Mouse (Mus musculus) megakaryocyte, embryonic 14.5 days (primary cell): ENCODE data around the gene Slc31a1. TPM values are rescaled to one million over a fixed set of nuclear protein-coding genes. Genes with fewer than 3 reads are reported as not detected.

Experiments
- H3K27me3 ChIP-seq: replicated peaks from 2 replicates; pipeline ENCODE3; 2012; ENCODE audit warnings: inconsistent platforms
- H3K36me3 ChIP-seq: replicated peaks from 2 replicates; pipeline ENCODE3; 2012; ENCODE audit warnings: low read length, inconsistent platforms, mixed read lengths
- H3K4me1 ChIP-seq: 2 replicates; pipeline ENCODE4 v1.6.1; 2012; ENCODE audit warnings: inconsistent platforms
- H3K4me3 ChIP-seq: replicated peaks from 2 replicates; pipeline ENCODE3; 2012; ENCODE audit warnings: moderate library complexity, mild to moderate bottlenecking, inconsistent platforms
- H3K9me3 ChIP-seq: 2 replicates; pipeline ENCODE4 v1.6.1; 2012; ENCODE audit warnings: inconsistent platforms
- FLI1 ChIP-seq: IDR thresholded peaks from 2 replicates; pipeline ENCODE4 v1.6.1; 2012; ENCODE audit warnings: low read length, inconsistent platforms, mixed read lengths
- GATA1 ChIP-seq: IDR thresholded peaks from 3 replicates; pipeline ENCODE4 v1.6.1; 2012; ENCODE audit warnings: mixed read lengths, low read length, inconsistent platforms, borderline replicate concordance
- polyA plus RNA-seq: library from polyadenylated mRNA; stranded (reverse); fragments of >175 nt; gene quantifications from 2 replicates; pipeline ENCODE4 v1.2.3, GENCODE M21; 2012; ENCODE audit warnings: low replicate concordance; ENCODE audit not compliant: insufficient read depth

The Slc31a1 gene
- polyA plus RNA-seq, 1 experiment: 2.0 TPM

DNA sequence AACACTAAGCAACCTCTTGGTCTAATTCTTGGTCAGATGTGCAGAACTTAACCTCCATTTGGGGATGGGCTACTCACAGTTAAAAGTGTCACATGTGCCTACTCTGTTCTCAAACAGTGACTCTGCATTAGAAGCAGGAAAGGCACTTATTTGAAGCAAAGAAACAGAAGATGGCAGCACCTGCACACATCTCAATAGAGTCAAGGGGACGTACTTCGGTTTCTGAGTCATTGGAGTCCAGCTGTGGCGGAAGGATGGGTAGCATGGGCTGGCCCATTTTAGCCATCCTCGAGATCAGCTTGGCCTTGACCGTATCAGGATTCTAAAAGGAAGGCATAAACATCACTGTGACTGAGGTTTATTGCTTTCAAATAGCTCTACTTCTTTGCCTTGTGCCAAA, 28.6 kb upstream of the Slc31a1 start:
- Histone ChIP-seq H3K4me1 (peaks cover 43% of the 10 kb centered on the region), H3K27me3 (no peaks in the 10 kb centered on the region), H3K9me3 (no peaks in the 10 kb centered on the region), H3K36me3 (peaks cover 90% of the 10 kb centered on the region), H3K4me3 (no peak overlapping the region)
- TF ChIP-seq GATA1 (no peak), FLI1 (no peak)

DNA sequence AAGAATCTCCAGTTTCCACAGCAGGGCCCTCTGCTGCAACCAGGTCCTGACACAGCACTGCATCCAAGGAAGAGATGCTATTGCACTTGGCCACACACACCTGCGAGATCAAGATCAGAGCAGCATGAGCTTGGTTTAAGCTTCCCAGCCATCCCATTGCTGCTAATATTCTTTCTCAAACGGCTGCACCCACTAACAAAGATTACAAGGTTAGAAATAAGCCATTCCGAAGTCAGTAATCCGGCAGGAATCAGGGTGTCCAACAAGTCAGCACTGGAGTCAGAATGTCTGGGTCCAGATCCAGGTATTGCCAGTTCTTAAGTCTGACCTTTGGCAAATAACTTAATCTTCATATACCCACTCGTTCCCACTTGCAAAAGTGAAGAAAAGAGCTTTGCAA, 22.0 kb upstream of the Slc31a1 start:
- Histone ChIP-seq H3K36me3 (peaks cover 95% of the 10 kb centered on the region), H3K4me3 (no peak overlapping the region), H3K27me3 (no peaks in the 10 kb centered on the region), H3K9me3 (no peaks in the 10 kb centered on the region), H3K4me1 (0 out of 2 replicates have a peak, but pooled peaks cover 3% of the 10 kb centered on the region)
- TF ChIP-seq FLI1 (no peak), GATA1 (no peak)

DNA sequence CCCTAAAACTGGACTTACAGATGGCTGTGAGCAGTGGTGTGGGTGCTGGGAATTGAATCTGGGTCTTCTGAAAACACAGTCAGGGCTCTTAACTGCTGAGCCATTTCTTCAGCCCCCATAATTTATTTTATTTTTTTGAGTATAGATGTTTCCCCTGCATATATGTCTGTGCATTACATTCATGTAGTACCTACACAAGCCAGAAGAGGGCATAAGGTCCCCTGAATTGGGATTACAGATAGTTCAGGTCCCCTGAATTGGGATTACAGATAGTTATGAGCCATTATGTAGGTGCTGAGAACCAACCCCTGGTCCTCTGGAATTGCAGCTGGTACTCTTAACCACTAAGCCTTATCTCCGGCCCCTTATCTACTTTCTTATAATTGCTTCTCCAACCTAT, 16.5 kb upstream of the Slc31a1 start:
- no peaks in the 10 kb centered on the region for H3K27me3 ChIP-seq
- H3K4me3 ChIP-seq: no peak overlapping the region
- TF ChIP-seq FLI1 (no peak), GATA1 (no peak)
- H3K36me3 ChIP-seq: peaks cover 93% of the 10 kb centered on the region
- H3K9me3 ChIP-seq: no peaks in the 10 kb centered on the region
- peaks cover 29% of the 10 kb centered on the region for H3K4me1 ChIP-seq

DNA sequence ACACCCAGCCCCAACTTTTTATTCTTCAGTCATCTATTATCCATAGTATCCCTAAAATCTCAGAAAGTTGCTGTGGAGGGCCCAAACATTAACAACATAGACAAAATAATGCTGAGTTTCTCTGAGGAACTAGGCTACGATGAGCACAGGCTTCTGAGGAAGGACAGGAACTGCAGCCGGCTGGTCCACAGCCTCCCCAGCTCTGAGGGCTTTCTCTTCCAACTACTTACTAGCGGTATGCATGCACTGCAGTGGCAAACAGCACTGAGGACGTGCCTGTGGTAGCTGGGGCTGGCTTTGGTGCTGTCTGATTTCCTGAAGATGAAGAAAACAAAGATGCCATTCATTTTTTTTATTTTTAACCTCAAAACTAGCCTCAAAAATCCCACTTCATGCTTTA, 14.7 kb upstream of the Slc31a1 start:
- Histone ChIP-seq H3K36me3 (peaks cover 91% of the 10 kb centered on the region), H3K4me3 (no peak overlapping the region), H3K9me3 (no peaks in the 10 kb centered on the region), H3K27me3 (no peaks in the 10 kb centered on the region), H3K4me1 (peaks cover 32% of the 10 kb centered on the region)
- TF ChIP-seq FLI1: no peak
- no peak for TF ChIP-seq GATA1

DNA sequence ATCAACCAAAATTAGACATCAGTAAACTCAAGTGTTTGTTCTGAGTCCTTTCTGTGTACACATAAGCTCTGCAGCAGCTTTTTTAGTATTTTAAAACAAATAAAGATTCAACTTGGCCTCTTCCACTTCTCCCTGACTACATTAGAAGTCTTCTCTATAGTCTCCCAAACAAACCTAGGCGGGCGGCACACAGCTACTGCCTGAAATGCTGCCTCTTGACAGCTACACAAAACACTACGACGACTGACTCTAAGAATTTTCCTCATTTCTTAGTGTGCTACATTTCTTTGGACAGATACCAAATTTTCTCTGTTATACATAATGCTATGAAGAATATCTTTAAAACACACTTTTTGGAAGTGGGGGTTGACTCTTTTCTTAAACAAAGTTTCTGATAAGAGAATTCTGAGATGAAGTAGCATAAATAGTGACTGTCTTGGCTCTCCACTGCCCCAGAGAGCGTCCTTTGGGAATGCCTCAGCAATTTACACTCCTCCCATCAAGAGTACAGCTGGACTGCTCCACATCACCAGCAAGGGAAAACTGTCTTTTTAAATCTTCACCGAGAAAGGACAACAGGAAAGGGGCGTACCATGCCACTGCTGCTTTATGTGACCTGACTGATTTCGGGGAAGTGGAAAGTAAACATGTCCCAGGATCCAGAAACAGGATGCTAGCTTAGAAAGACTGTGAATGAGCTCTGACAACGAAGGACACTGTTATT, 12.8 kb upstream of the Slc31a1 start:
- TF ChIP-seq FLI1: no peak
- TF ChIP-seq GATA1: no peak
- H3K4me3 ChIP-seq: no peak overlapping the region

DNA sequence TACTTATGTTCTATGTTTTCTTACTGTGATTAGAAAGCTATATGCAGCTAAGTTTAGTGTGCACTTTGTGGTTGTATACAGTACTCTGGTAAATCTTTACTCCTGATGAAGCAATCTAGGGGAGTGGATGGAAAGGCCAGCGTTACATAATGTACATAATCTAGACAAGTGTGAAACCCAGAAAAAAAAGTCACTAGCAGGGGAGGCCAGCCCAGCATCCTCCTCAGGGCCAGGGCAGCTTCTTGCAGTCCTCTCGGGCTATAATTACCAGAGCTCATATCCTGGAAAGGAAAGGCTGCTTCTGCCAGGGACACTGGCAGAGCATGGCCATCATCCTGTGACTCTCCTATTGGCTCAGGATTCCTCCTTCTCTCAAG, 12.2 kb upstream of the Slc31a1 start:
- Histone ChIP-seq H3K27me3 (no peaks in the 10 kb centered on the region), H3K9me3 (no peaks in the 10 kb centered on the region), H3K4me3 (no peak overlapping the region), H3K36me3 (peaks cover 89% of the 10 kb centered on the region), H3K4me1 (peaks cover 39% of the 10 kb centered on the region)
- TF ChIP-seq GATA1: no peak
- no peak for TF ChIP-seq FLI1

More for the DNA sequence above, 12.8 kb upstream of the Slc31a1 start:
- Histone ChIP-seq H3K4me1 (peaks cover 38% of the 10 kb centered on the region), H3K9me3 (no peaks in the 10 kb centered on the region), H3K36me3 (peaks cover 90% of the 10 kb centered on the region), H3K27me3 (no peaks in the 10 kb centered on the region)

DNA sequence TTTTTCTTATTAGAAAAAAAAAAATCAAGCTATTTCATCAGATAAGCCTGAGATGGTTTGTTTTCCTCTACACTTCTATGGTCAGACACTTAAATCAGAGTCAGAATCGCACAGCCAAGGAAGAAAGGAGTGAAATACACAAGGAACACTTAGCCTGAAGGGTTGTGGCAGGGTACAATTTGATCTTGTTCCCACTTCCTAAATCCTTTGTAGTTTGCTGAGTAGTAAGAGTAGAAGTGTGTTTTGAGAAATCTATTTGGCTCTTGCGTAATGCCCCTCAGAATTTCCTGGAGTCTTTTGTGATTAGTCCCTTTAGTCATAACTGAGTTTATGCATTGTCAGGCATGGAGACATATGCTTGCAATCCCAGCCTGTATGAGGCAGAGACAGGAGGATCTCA, 11.2 kb upstream of the Slc31a1 start:
- no peaks in the 10 kb centered on the region for H3K9me3 ChIP-seq
- TF ChIP-seq FLI1 (no peak), GATA1 (no peak)
- peaks cover 39% of the 10 kb centered on the region for H3K4me1 ChIP-seq
- H3K27me3 ChIP-seq: no peaks in the 10 kb centered on the region
- peaks cover 86% of the 10 kb centered on the region for H3K36me3 ChIP-seq
- H3K4me3 ChIP-seq: no peak overlapping the region

DNA sequence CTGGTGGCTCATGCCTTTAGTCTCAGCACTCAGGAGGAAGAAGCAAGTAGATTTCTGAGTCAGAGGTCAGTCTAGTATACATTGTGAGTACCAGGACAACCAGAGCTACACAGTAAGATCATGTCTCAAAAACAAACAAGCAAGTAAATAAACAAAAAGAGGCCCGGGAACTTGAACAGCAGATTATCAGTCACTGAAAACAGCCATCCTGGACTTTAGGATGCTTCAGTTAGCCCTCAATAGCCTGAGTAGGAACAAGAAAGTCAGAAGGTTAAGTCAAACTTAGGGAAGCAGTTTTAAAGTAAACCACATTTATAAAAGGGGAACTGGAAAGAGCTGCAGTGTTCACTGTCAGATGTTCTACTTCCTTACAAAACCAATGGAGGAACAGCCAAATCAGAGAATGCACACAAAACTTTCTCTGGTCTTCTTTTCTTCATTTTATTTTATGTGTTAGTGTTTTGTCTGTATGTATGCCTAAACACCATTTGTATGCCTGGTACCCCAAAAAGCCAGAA, 2.8 kb upstream of the Slc31a1 start:
- Histone ChIP-seq H3K4me3 (no peak overlapping the region), H3K9me3 (no peaks in the 10 kb centered on the region), H3K4me1 (peaks cover 37% of the 10 kb centered on the region), H3K36me3 (peaks cover 35% of the 10 kb centered on the region), H3K27me3 (no peaks in the 10 kb centered on the region)
- TF ChIP-seq FLI1: no peak
- no peak for TF ChIP-seq GATA1

DNA sequence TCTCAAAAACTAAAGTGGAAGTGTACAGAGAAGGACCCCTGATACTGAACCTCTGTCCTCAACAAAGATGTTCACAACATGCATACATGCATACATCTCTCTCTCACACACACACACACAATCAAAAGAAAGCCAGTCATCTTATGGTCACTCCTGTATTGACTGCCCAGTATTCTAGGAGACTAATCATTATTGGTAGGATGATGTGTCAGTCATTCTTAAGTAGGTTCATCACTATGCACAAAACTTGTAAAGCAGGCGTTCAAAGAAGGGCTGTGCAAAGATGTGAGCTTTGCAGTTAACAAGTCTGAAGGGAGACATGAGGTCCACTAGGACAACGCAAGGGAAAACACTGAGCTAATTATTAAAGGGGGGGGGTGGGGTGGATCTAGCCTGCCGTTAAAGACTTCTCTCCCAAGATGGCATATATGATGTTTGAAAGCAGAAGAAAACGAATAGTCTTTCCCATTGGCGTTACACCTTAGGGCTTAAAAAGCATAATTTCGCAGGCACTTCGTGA, 1.2 kb upstream of the Slc31a1 start:
- TF ChIP-seq GATA1 (no peak), FLI1 (no peak)

DNA sequence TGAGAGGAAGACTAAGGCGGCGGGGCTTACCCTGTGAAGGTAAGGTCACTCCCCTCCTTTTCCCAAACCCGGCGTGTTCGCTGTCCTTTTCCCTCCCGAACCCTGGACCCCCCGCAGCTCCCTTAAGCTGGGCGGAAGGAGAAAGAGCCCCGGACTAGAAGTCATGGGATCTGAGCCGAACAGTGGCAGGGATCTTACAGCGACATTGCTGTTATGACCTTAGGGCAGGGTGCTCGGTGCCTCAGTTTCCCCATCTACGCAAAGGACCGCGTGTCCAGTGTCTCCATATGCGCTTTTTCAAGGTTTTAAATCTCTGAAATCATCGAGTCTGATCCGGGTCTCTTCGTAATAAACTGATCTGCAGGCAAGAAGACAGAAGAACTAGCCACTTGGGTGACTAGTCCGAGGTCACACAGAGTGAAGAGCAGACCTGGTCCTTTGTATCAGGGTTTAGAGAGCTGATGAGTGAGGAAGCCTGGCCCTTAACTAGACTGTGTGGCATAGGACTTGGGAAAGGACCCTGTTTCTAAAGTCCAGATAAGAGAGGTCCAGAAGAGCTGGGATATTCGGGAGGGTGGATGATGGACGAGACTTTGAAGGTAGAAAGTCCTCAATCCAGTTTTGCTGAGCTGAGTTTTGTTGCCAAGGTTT, 403 bp downstream of the Slc31a1 start:
- Histone ChIP-seq H3K4me3 (peak overlapping the region; percentile 98), H3K36me3 (peaks cover 18% of the 10 kb centered on the region), H3K4me1 (peaks cover 45% of the 10 kb centered on the region), H3K27me3 (no peaks in the 10 kb centered on the region), H3K9me3 (no peaks in the 10 kb centered on the region)
- TF ChIP-seq GATA1 (no peak), FLI1 (no peak)

More for the DNA sequence above, 1.2 kb upstream of the Slc31a1 start:
- Histone ChIP-seq H3K4me3 (peak overlapping the region; percentile 98), H3K36me3 (peaks cover 25% of the 10 kb centered on the region), H3K4me1 (peaks cover 37% of the 10 kb centered on the region), H3K27me3 (no peaks in the 10 kb centered on the region), H3K9me3 (no peaks in the 10 kb centered on the region)
